Mouse (Mus musculus) T-helper 17 cell (primary cell): Measurements from ENCODE around the gene Umps.

Experiments used
- in situ Hi-C, 2 experiments: fragments of 300-600 bp; cut with MboI, MseI; formaldehyde crosslinking; loops; 1 replicate in 1 of 2; 2 replicates in 1 of 2; pipeline ENCODE4 v1.15.1; 2025; ENCODE audit warnings: high pct_unique_total_duplicates in 2 of 2

Gene Umps

GRCm38 (mm10) chr16:33966538-33967282, at the start of gene Umps:
Gene Umps (minus strand): TSS chr16:33967038.
- in situ Hi-C loops, result loop anchor here in 1 of 2 experiments (25.0 kb wide), 1 partner anchor 1529 kb away; the partner anchor contains the start of gene Pcyt1a

- in situ Hi-C loops, result no loop called here
Observed at GRCm38 (mm10) chr16:34011991-34012845, 45.4 kb upstream of the Umps start.

GRCm38 (mm10) chr16:34009567-34009966, 42.7 kb upstream of the Umps start:
- in situ Hi-C loops, result no loop called here

- in situ Hi-C loops, result no loop called here
Observed at GRCm38 (mm10) chr16:34005986-34006385, 39.1 kb upstream of the Umps start.

- in situ Hi-C loops, result no loop called here
Observed at GRCm38 (mm10) chr16:34004128-34004578, 37.3 kb upstream of the Umps start.

GRCm38 (mm10) chr16:34003566-34004127, 36.8 kb upstream of the Umps start:
- in situ Hi-C loops, result no loop called here

- in situ Hi-C loops, result no loop called here
Observed at GRCm38 (mm10) chr16:34000715-34001114, 33.9 kb upstream of the Umps start.

- in situ Hi-C loops, result loop anchor here (5.0 kb wide), 1 partner anchor 118 kb away; no protein-coding TSS in a partner anchor
Observed at GRCm38 (mm10) chr16:33999388-33999787, 32.5 kb upstream of the Umps start.

- in situ Hi-C loops, result loop anchor here (5.0 kb wide), 1 partner anchor 119 kb away; no protein-coding TSS in a partner anchor
Observed at GRCm38 (mm10) chr16:33998011-33998410, 31.2 kb upstream of the Umps start.

GRCm38 (mm10) chr16:33996030-33996429, 29.2 kb upstream of the Umps start:
- in situ Hi-C loops, result loop anchor here (5.0 kb wide), 1 partner anchor 121 kb away; no protein-coding TSS in a partner anchor

- in situ Hi-C loops, result loop anchor here (5.0 kb wide), 1 partner anchor 122 kb away; no protein-coding TSS in a partner anchor
Observed at GRCm38 (mm10) chr16:33995496-33995895, 28.7 kb upstream of the Umps start.

- in situ Hi-C loops, result loop anchor here in 1 of 2 experiments (5.0 kb wide), 1 partner anchor 167 kb away; the partner anchor contains the start of gene Itgb5
Observed at GRCm38 (mm10) chr16:33994321-33994720, 27.5 kb upstream of the Umps start.

- in situ Hi-C loops, result loop anchor here in 1 of 2 experiments (5.0 kb wide), 1 partner anchor 163 kb away; the partner anchor contains the start of gene Itgb5
Observed at GRCm38 (mm10) chr16:33990712-33991111, 23.9 kb upstream of the Umps start.

- in situ Hi-C loops, result loop anchor here in 1 of 2 experiments (5.0 kb wide), 1 partner anchor 172 kb away; no protein-coding TSS in a partner anchor
Observed at GRCm38 (mm10) chr16:33989106-33989505, 22.3 kb upstream of the Umps start.

- in situ Hi-C loops, result loop anchor here in 1 of 2 experiments (5.0 kb wide), 1 partner anchor 171 kb away; no protein-coding TSS in a partner anchor
Observed at GRCm38 (mm10) chr16:33988358-33989012, 21.6 kb upstream of the Umps start.

GRCm38 (mm10) chr16:33986993-33987392, 20.2 kb upstream of the Umps start:
- in situ Hi-C loops, result loop anchor here in 1 of 2 experiments (5.0 kb wide), 1 partner anchor 170 kb away; no protein-coding TSS in a partner anchor

GRCm38 (mm10) chr16:33985372-33985771, 18.5 kb upstream of the Umps start:
- in situ Hi-C loops, result loop anchor here in 1 of 2 experiments (5.0 kb wide), 1 partner anchor 168 kb away; no protein-coding TSS in a partner anchor

GRCm38 (mm10) chr16:33983712-33984111, 16.9 kb upstream of the Umps start:
- in situ Hi-C loops, result no loop called here

- in situ Hi-C loops, result no loop called here
Observed at GRCm38 (mm10) chr16:33979855-33980254, 13.0 kb upstream of the Umps start.

GRCm38 (mm10) chr16:33967283-33967640, 424 bp upstream of the Umps start:
- in situ Hi-C loops, result loop anchor here in 1 of 2 experiments (25.0 kb wide), 1 partner anchor 1530 kb away; the partner anchor contains the start of gene Pcyt1a
